Mouse (Mus musculus) E14TG2a.4 (cell line): ENCODE results near the gene Lrrc45.

Experiments used
- CTCF ChIP-seq: conservative IDR thresholded peaks from 2 replicates; pipeline ENCODE4 v1.5.1; 2014; ENCODE audit warnings: low read length
- POU5F1 ChIP-seq: IDR thresholded peaks from 2 replicates; pipeline ENCODE4 v1.6.1; 2014; ENCODE audit warnings: low read length, borderline replicate concordance

DNA sequence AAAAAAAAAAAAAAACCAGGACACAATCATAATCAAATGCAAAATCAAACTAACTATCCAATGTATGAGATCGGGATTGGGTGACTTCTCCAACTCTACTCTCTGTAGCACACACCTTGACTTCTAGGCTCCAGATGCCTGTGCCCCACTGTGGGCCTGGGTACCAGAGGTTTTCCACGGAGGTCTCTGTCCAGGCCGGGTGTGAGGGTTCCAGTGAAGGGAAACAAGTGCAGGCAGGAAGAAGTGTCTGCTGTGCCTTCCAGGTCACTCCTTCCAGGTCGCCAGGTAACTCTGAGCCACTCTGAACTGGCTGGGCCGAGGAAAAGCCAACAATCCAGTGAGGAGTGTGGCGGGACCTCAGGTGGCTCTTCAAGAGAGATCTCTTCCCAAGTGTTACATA lies 22.7 kb downstream of the Lrrc45 start:
- TF ChIP-seq CTCF (no peak), POU5F1 (no peak)
